Mouse (Mus musculus) forelimb bud, embryonic 11.5 days (tissue): ENCODE measurements around the gene 4921524J17Rik.

Experiments
- DNase-seq: peaks from one replicate; pipeline ENCODE4 v3.0.0-alpha.2; 2012; ENCODE audit warnings: low read depth, low spot score

Gene 4921524J17Rik

GRCm38 (mm10) chr8:85381926-85382325, 50.7 kb downstream of the 4921524J17Rik start:
- no peak for DNase-seq

DNA sequence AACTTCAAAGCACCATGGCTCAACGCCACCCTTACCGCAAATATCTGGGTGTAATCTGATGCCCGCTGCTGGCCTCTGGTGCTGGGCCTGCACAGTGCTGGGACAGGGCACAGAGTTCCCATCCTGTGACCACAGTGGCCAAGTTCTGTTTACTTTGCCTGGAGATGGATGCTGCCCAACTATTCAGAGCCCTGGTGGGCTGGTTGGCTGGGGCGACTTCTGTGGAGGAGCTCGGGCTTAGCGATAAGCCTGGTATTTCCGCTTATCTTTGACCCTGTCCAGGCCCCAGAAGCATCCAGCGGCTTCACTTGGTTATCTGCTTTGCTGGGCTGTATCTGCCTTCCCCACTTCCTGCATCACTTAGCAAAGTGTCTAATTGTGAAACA, 51.8 kb downstream of the 4921524J17Rik start:
- no peak for DNase-seq

DNA sequence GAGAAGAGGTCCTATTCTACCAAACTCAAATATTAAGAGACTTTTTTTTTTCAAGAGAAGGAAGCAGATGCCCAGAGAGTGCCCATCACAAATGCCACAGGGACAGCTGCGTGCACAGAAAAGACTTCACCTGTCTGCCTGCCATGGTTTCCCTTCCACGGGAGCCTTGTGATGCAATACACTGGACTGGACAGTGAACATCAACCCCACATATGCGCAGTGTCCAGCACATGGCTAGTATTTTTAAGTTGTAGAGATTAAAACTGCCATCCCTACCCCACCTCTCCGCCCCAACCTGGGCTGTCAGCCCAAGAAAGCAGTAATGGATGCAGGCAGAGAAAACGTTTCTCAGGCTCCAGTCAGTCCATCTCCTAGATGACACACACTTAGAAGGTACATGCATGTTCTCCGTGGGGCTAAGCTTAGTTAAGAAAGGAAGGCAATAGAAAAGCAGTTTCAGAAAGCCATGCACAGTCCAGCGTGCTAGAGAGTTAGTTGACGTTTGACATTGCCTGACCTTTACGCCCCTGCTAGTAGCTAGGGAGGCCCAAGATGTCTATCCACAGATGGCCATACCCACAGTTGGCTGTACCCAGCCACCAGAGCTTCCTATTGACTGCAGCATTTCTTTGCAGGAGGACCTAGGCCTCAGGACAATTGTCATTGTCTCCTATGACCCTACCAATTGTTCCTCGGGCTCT, 52.4 kb downstream of the 4921524J17Rik start:
- no peak for DNase-seq

GRCm38 (mm10) chr8:85379142-85379781, 53.4 kb downstream of the 4921524J17Rik start:
- DNase-seq, result peak; percentile 14

GRCm38 (mm10) chr8:85376516-85376915, 56.1 kb downstream of the 4921524J17Rik start:
- no peak for DNase-seq

DNA sequence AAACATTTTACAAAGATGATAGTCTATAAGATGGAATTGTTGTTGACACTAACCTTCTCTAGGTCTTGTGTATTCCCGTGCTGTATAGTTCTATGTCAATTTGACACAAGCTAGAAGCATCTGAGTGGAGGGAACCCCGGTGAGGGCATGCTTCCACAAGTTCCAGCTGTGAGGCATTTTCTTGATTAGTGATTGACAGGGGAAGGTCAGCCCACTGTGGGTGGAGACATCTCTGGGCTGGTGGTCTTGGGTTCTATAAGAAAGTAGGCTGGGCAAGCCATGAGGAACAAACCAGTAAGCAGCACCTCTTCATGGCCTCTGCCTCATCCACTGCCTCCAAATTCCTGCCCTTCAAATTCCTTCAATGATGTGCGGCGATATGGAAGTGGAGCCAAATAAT, 58.3 kb downstream of the 4921524J17Rik start:
- DNase-seq, result no peak

GRCm38 (mm10) chr8:85373435-85374039, 59.1 kb downstream of the 4921524J17Rik start:
- DNase-seq, result no peak

DNA sequence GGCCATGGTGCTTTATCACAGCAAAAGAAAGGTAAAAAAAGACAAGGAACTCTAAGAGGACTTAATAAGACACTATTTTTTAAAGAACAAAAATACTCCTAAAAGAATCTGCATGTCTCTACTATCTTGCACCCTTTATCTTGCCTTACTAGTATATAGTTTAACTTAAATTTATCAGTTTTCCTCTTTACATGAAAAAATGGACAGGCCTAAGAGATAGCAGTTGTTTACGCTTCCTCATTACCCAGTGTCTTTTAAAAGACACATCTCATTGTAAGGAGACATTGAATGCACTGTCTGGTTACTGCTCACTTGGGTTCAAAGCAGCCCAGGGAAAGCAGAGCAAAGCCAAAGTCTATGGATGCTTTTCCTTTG, 60.2 kb downstream of the 4921524J17Rik start:
- DNase-seq, result no peak

- no peak for DNase-seq
Observed at GRCm38 (mm10) chr8:85371736-85372464, 60.7 kb downstream of the 4921524J17Rik start.

- no peak for DNase-seq
Observed at GRCm38 (mm10) chr8:85365176-85365575, 67.5 kb downstream of the 4921524J17Rik start.

DNA sequence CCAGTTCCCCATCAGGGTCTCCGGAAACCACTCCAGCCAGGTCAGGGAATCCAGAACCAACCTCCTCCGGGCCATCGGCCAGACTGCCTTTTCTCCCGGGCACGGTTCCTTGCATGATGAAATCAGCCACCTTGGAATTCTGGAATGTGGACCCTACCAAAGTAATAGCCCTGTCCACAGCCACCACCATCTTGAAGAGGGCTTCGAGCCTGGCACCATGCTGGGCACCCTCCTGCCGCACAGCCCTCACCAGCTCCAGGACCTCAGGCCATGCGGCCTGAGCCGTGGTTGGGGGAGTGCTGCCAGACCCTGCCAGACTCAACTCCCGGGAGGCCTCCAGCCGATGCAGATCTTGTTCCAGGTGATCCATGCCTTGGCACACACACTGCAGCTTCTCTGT, 68.0 kb downstream of the 4921524J17Rik start:
- DNase-seq, result no peak

DNA sequence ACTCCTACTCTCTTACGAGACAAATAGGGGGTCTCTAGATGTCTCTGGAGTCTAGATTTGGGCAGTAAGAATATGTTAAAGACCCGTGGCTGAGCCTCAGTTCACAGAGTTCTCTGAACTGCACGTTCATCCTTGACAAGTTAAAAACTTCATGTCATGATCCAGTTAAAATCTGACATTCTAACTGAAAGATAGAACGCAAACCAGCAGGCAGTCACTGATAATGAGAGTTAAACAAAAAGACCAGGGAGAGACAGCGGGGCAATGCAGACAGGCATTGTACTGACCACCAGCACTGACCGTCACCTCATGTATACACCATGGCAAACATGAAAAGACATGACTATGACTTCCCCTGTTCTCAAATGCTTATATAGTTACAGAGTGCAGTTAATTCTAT, 69.2 kb downstream of the 4921524J17Rik start:
- no peak for DNase-seq

GRCm38 (mm10) chr8:85362211-85362610, 70.4 kb downstream of the 4921524J17Rik start:
- no peak for DNase-seq
